Comparison of ENCODE assay signal across 8 mouse cellular contexts in the genomic region with DNA sequence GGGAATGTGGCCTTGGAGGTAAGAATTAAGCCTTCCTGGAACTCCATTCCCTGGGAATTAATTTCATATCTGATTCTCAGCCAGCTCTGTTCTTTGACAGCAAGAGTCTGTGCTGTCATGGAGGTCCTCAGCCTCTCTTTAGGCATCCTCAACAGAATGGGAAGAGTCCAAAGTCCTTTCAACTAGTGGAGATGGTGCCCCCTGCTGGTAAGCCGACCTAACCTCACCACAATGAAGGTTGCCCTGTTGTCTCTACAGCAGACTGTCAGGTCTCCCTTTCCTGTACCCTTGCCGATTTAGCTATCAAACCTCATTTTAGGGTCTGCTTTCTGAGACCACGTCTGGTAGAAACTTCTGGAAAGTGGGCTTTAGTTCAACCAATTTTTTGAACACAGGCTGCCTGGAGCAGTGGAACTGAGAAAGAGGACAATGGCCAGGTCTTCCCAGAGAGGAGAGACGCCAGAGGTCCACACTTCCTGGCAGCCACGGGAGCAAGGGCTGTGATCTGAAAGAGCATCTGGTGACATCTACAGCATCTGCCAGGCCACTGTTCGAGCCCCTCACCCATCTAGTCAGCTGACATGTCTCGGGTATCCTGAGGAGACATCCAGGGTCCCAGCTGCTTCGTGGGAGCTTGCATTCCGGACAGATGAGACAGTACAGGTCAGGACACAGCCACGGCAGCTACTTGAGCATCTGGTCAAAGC. TPM values are rescaled to one million over a fixed set of nuclear protein-coding genes. Genes with fewer than 3 reads are reported as not detected.
A peak's percentile ranks its signal among the peaks of the same experiment; 100 is the strongest.
DNase-seq lines count a peak whose midpoint lies in the region; ATAC-seq and TF ChIP-seq lines count a peak whose summit lies in the region.

No protein-coding gene starts in this region.

- no peaks in the 10 kb centered on the region for H3K79me2 ChIP-seq in MEL (ENCODE audit: control insufficient read depth, insufficient read depth, low read length, poor library complexity)

- 44% methylated on average over 10 of the region's 10 CpGs for WGBS in forebrain, postnatal 0 days
- WGBS in lung, embryonic 15.5 days: 33% methylated on average over 10 of the region's 10 CpGs

- H3K27ac ChIP-seq in MEL (ENCODE audit: control insufficient read depth, low read depth, low read length): no peak overlapping the region
- H3K27ac ChIP-seq in forebrain, postnatal 0 days (ENCODE audit: low read depth, low read length): no peak overlapping the region
- H3K27ac ChIP-seq in lung, embryonic 15.5 days: no peak overlapping the region

- H3K4me1 ChIP-seq in MEL (ENCODE audit: control insufficient read depth in 1 of 2, insufficient read depth in 2 of 2, low read length in 2 of 2): peaks cover 2 to 6% of the 10 kb centered on the region in 2 experiments; a peak in 1 of 4 replicates
- H3K4me1 ChIP-seq in forebrain, postnatal 0 days (ENCODE audit: insufficient read depth): no peaks in the 10 kb centered on the region
- H3K4me1 ChIP-seq in lung, embryonic 15.5 days: peaks cover 6% of the 10 kb centered on the region; the same call in 1 of the 2 replicates

- TF ChIP-seq RAD21 in MEL (IDR thresholded peaks at IDR 0.05; ENCODE audit: low read depth, low read length): peak; percentile 90

- H3K36me3 ChIP-seq in MEL (ENCODE audit: control insufficient read depth in 1 of 2, insufficient read depth in 2 of 2, low read length in 2 of 2): no peaks in the 10 kb centered on the region
- H3K36me3 ChIP-seq in forebrain, postnatal 0 days (ENCODE audit: insufficient read depth): no peaks in the 10 kb centered on the region
- no peaks in the 10 kb centered on the region for H3K36me3 ChIP-seq in lung, embryonic 15.5 days

- H3K27me3 ChIP-seq in MEL (ENCODE audit: control insufficient read depth in 1 of 2, insufficient read depth in 2 of 2, low read length in 2 of 2): peaks cover 0 to 3% of the 10 kb centered on the region in 2 experiments; a peak in 2 of 4 replicates
- no peaks in the 10 kb centered on the region for H3K27me3 ChIP-seq in forebrain, postnatal 0 days (ENCODE audit: insufficient read depth, low read length)
- no peaks in the 10 kb centered on the region for H3K27me3 ChIP-seq in lung, embryonic 15.5 days

- TF ChIP-seq POLR2A in MEL (IDR thresholded peaks at IDR 0.05; ENCODE audit: control insufficient read depth in 1 of 2, insufficient read depth in 1 of 2, low read depth in 1 of 2, low read length in 2 of 2, poor library complexity in 1 of 2): no peak

- peak; percentile 92 to 99 (median 97) for TF ChIP-seq CTCF in MEL (IDR thresholded peaks at IDR 0.05 in 2 of 3, conservative IDR thresholded peaks at IDR 0.05 in 1 of 3; ENCODE audit: control insufficient read depth in 1 of 3, insufficient read depth in 1 of 3, low read depth in 2 of 3, low read length in 3 of 3, poor library complexity in 1 of 3, severe bottlenecking in 1 of 3)
- TF ChIP-seq CTCF in forebrain, postnatal 0 days (IDR thresholded peaks at IDR 0.05; ENCODE audit: low read depth): peak; percentile 79

- no peak for TF ChIP-seq EP300 in MEL (IDR thresholded peaks at IDR 0.05; ENCODE audit: low read depth in 1 of 2, low read length in 2 of 2)

- ATAC-seq in forebrain, postnatal 0 days: peak; percentile 66
- ATAC-seq in hematopoietic stem cell, adult 5-6 weeks (replicated peaks in 1 of 2; ENCODE audit: insufficient read depth in 1 of 2, low FRiP score in 2 of 2, low TSS enrichment in 1 of 2, low read depth in 1 of 2, poor library complexity in 2 of 2, severe bottlenecking in 2 of 2): peak; percentile 83 to 92
- peak; percentile 74; the same call in 1 of the 2 replicates for ATAC-seq in lung, embryonic 15.5 days (ENCODE audit: borderline replicate concordance, extremely low read depth, low FRiP score, low TSS enrichment)

- H3K9ac ChIP-seq in MEL (ENCODE audit: control insufficient read depth, low read depth, low read length, poor library complexity, severe bottlenecking): peak overlapping the region; percentile 45
- H3K9ac ChIP-seq in forebrain, postnatal 0 days: no peak overlapping the region
- no peak overlapping the region for H3K9ac ChIP-seq in lung, embryonic 15.5 days

- DNase-seq in MEL (ENCODE audit: low read depth, low spot score): peak; percentile 88
- peak; percentile 67 for DNase-seq in c-Kit-positive CD71-positive TER-119-negative erythroid progenitor cells, embryonic 14.5 days (ENCODE audit: low read depth)
- DNase-seq in forebrain, postnatal 0 days: peak; percentile 66
- DNase-seq in layer of hippocampus, adult 9-11 months: peak; percentile 59
- peak; percentile 59 for DNase-seq in retina, postnatal 7 days (ENCODE audit: low read depth, low spot score)
- DNase-seq in thymus, postnatal 36 days: peak; percentile 72 to 80

- peak overlapping the region; percentile 37 to 46; a peak in 3 of 4 replicates for H3K4me3 ChIP-seq in MEL (ENCODE audit: control insufficient read depth in 1 of 2, insufficient read depth in 1 of 2, low read depth in 2 of 2, low read length in 2 of 2)
- H3K4me3 ChIP-seq in forebrain, postnatal 0 days (ENCODE audit: low read depth, low read length): no peak overlapping the region
- no peak overlapping the region for H3K4me3 ChIP-seq in lung, embryonic 15.5 days

- H3K9me3 ChIP-seq in MEL (replicated peaks; ENCODE audit: insufficient read depth, low read length): no peaks in the 10 kb centered on the region
- no peaks in the 10 kb centered on the region for H3K9me3 ChIP-seq in forebrain, postnatal 0 days (ENCODE audit: low read length)
- H3K9me3 ChIP-seq in lung, embryonic 15.5 days: peaks cover 3% of the 10 kb centered on the region; the same call in 1 of the 2 replicates

- H3K4me2 ChIP-seq in forebrain, postnatal 0 days (ENCODE audit: low read depth): no peak overlapping the region
- no peak overlapping the region for H3K4me2 ChIP-seq in lung, embryonic 15.5 days

TF ChIP-seq in MEL, 35 proteins besides CTCF, POLR2A, EP300 and RAD21:
- TF ChIP-seq SIN3A (IDR thresholded peaks at IDR 0.05; ENCODE audit: low read length) (0 out of 2 replicates have a peak, but pooled peaks have one; percentile 22), MAX (IDR thresholded peaks at IDR 0.05; ENCODE audit: low read length) (no peak), POLR2AphosphoS5 (IDR thresholded peaks at IDR 0.05; ENCODE audit: borderline replicate concordance, low read depth, low read length) (no peak), ZC3H11A (IDR thresholded peaks at IDR 0.05; ENCODE audit: low read depth, low read length) (peak; percentile 81), SMC3 (IDR thresholded peaks at IDR 0.05; ENCODE audit: low read depth, low read length) (peak; percentile 91)

RNA-seq across cellular contexts. Expression of a gene that starts 11.0 kb away (rescaled TPM):
- 12.0 and 13.6 TPM in 2 replicates for total RNA-seq in MEL (2012; rRNA removed)
- polyA plus RNA-seq in MEL (2012; ENCODE audit: insufficient read depth in 1 of 2, insufficient read length in 2 of 2, low read depth in 1 of 2, low replicate concordance in 2 of 2, missing spikeins in 1 of 2): 10 to 100 TPM in 1 of 2 experiments, not detected in 1; 19.6 TPM
- 10.1 and 15.8 TPM in 2 replicates for total RNA-seq in forebrain, postnatal 0 days (2014; rRNA removed)
- polyA plus RNA-seq in forebrain, postnatal 0 days (2015; fragmentation: Nextera tagmentation; extraction: Ambion mirVana): 4.6 and 6.4 TPM in 2 replicates
- 6.9 and 7.8 TPM in 2 replicates for total RNA-seq in hematopoietic stem cell, adult 5-6 weeks (2017)
- 11.0 and 11.5 TPM in 2 replicates for polyA plus RNA-seq in lung, embryonic 15.5 days (2015; fragmentation: Nextera tagmentation; extraction: Ambion mirVana)

RNA-seq across cellular contexts. Expression of a gene that starts 24.3 kb away (rescaled TPM):
- 3.9 and 4.3 TPM in 2 replicates for total RNA-seq in MEL (2012; rRNA removed)
- 1 to 10 TPM in 1 of 2 experiments, not detected in 1; 8.3 TPM for polyA plus RNA-seq in MEL (2012; ENCODE audit: insufficient read depth in 1 of 2, insufficient read length in 2 of 2, low read depth in 1 of 2, low replicate concordance in 2 of 2, missing spikeins in 1 of 2)
- 6.3 and 9.0 TPM in 2 replicates for total RNA-seq in forebrain, postnatal 0 days (2014; rRNA removed)
- polyA plus RNA-seq in forebrain, postnatal 0 days (2015; fragmentation: Nextera tagmentation; extraction: Ambion mirVana): 2.3 and 4.3 TPM in 2 replicates
- total RNA-seq in hematopoietic stem cell, adult 5-6 weeks (2017): 5.9 and 6.7 TPM in 2 replicates
- 8.2 and 11.4 TPM in 2 replicates for polyA plus RNA-seq in lung, embryonic 15.5 days (2015; fragmentation: Nextera tagmentation; extraction: Ambion mirVana)

RNA-seq across cellular contexts. Expression of a gene that starts 56.9 kb away (rescaled TPM):
- total RNA-seq in MEL (2012; rRNA removed): 38.4 and 41.3 TPM in 2 replicates
- polyA plus RNA-seq in MEL (2012; ENCODE audit: insufficient read depth in 1 of 2, insufficient read length in 2 of 2, low read depth in 1 of 2, low replicate concordance in 2 of 2, missing spikeins in 1 of 2): 10 to 100 TPM in 1 of 2 experiments, not detected in 1; 37.9 TPM
- total RNA-seq in forebrain, postnatal 0 days (2014; rRNA removed): 27.8 and 31.1 TPM in 2 replicates
- polyA plus RNA-seq in forebrain, postnatal 0 days (2015; fragmentation: Nextera tagmentation; extraction: Ambion mirVana): 5.9 and 8.3 TPM in 2 replicates
- 8.2 and 11.5 TPM in 2 replicates for total RNA-seq in hematopoietic stem cell, adult 5-6 weeks (2017)
- 5.9 and 6.2 TPM in 2 replicates for polyA plus RNA-seq in lung, embryonic 15.5 days (2015; fragmentation: Nextera tagmentation; extraction: Ambion mirVana)

Comparison
In these comparisons a context has a peak if more than half of its experiments do, and no peak if none do; other contexts are left out.
1. H3K4me3 ChIP-seq: peak in MEL (2 of 2); none in forebrain, postnatal 0 days (single experiment) and lung, embryonic 15.5 days (single experiment).
2. Peak in every context shown above with its lines, with median percentiles within 50 percentile points of each other: DNase-seq and ATAC-seq.